Mouse (Mus musculus) embryonic facial prominence, embryonic 11.5 days (tissue): ENCODE measurements around the gene C2. TPM values are rescaled to one million over a fixed set of nuclear protein-coding genes. Genes with fewer than 3 reads are reported as not detected.

ENCODE experiments used
- ATAC-seq: fragments of 200-750 bp; cut with Nextera tagmentation; replicated peaks from 2 replicates; pipeline ENCODE4 v1.8.0; 2017; ENCODE audit warnings: low read depth; ENCODE audit not compliant: insufficient number of reproducible peaks, low FRiP score, low TSS enrichment
- DNase-seq: peaks from one replicate; pipeline ENCODE4 v3.0.0-alpha.2; 2015; ENCODE audit warnings: low spot score
- H3K27ac ChIP-seq: fragments of 300-500 bp; sonication (generic); replicated peaks from 2 replicates; pipeline ENCODE4 v1.5.1; 2014; ENCODE audit warnings: mild to moderate bottlenecking, low read depth, low read length, control low read depth
- H3K27me3 ChIP-seq: fragments of 300-500 bp; sonication (generic); 2 replicates; pipeline ENCODE4 v1.6.1; 2014; ENCODE audit warnings: mild to moderate bottlenecking, low read length, moderate library complexity, mixed read lengths; ENCODE audit not compliant: control insufficient read depth, insufficient read depth
- H3K36me3 ChIP-seq: fragments of 300-500 bp; sonication (generic); replicated peaks from 2 replicates; pipeline ENCODE4 v1.6.1; 2014; ENCODE audit warnings: low read depth, mild to moderate bottlenecking, low read length, moderate library complexity, mixed read lengths; ENCODE audit not compliant: control insufficient read depth, insufficient read depth
- H3K4me1 ChIP-seq: fragments of 300-500 bp; sonication (generic); 2 replicates; pipeline ENCODE4 v1.6.1; 2014; ENCODE audit warnings: low read length, mixed read lengths; ENCODE audit not compliant: control insufficient read depth, insufficient read depth
- H3K4me2 ChIP-seq: fragments of 300-500 bp; sonication (generic); 2 replicates; pipeline ENCODE4 v1.6.1; 2014; ENCODE audit warnings: low read depth, mild to moderate bottlenecking, control low read depth, low read length, moderate library complexity
- H3K4me3 ChIP-seq: fragments of 300-500 bp; sonication (generic); 2 replicates; pipeline ENCODE4 v1.5.1; 2014; ENCODE audit warnings: low read depth, low read length, control low read depth
- H3K9ac ChIP-seq: fragments of 300-500 bp; sonication (generic); replicated peaks from 2 replicates; pipeline ENCODE4 v1.6.1; 2014; ENCODE audit warnings: mild to moderate bottlenecking, control low read depth, low read length
- H3K9me3 ChIP-seq: fragments of 300-500 bp; sonication (generic); replicated peaks from 2 replicates; pipeline ENCODE4 v1.6.1; 2016; ENCODE audit warnings: mild to moderate bottlenecking, low read length, inconsistent platforms, mixed read lengths; ENCODE audit not compliant: control insufficient read depth
- WGBS: fragments of 180-500 bp; shearing (Covaris S2); extraction: QIAGEN DNeasy Blood & Tissue Kit; methylation state at CpG from one replicate; pipeline ENCODE4 v1.1.7; 2014; 5-methylcytosine and 5-hydroxymethylcytosine counted together
- polyA plus RNA-seq: library from polyadenylated mRNA; unstranded; fragments of >200 nt; fragmentation: Nextera tagmentation; extraction: Ambion mirVana; gene quantifications from 2 replicates; pipeline ENCODE4 v1.2.1, GENCODE M21; 2014

C2 gene
- polyA plus RNA-seq, 1 experiment from 2014 or later: 0.81 TPM

- DNase-seq (no peak), ATAC-seq (no peak)
- Histone ChIP-seq H3K9me3 (no peaks in the 10 kb centered on the region), H3K4me1 (no peaks in the 10 kb centered on the region), H3K4me2 (no peak overlapping the region), H3K36me3 (no peaks in the 10 kb centered on the region), H3K9ac (no peak overlapping the region), H3K4me3 (no peak overlapping the region), H3K27me3 (no peaks in the 10 kb centered on the region), H3K27ac (no peak overlapping the region)
- WGBS: 69% methylated on average over 13 of the region's 13 CpGs
Observed at GRCm38 (mm10) chr17:34861704-34862415, 36.2 kb downstream of the C2 start.

GRCm38 (mm10) chr17:34860514-34860913 lies 37.6 kb downstream of the C2 start:
- 82% methylated on average over 9 of the region's 9 CpGs for WGBS
- H3K36me3 ChIP-seq: no peaks in the 10 kb centered on the region; the same call in 1 of the 2 replicates

GRCm38 (mm10) chr17:34858670-34859069 lies 39.4 kb downstream of the C2 start:
- no peak for DNase-seq
- H3K4me2 ChIP-seq: no peak overlapping the region
- no peak overlapping the region for H3K27ac ChIP-seq
- no peak for ATAC-seq
- no peak overlapping the region for H3K9ac ChIP-seq
- no peaks in the 10 kb centered on the region for H3K9me3 ChIP-seq
- H3K4me1 ChIP-seq: no peaks in the 10 kb centered on the region
- no peaks in the 10 kb centered on the region; the same call in none of the 2 replicates for H3K36me3 ChIP-seq
- 82% methylated on average over 4 of the region's 4 CpGs for WGBS
- no peak overlapping the region for H3K4me3 ChIP-seq
- H3K27me3 ChIP-seq: no peaks in the 10 kb centered on the region

More at GRCm38 (mm10) chr17:34860514-34860913, 37.6 kb downstream of the C2 start:
- ATAC-seq (no peak), DNase-seq (no peak)
- Histone ChIP-seq H3K9me3 (no peaks in the 10 kb centered on the region), H3K4me1 (no peaks in the 10 kb centered on the region), H3K9ac (no peak overlapping the region), H3K27ac (no peak overlapping the region), H3K4me2 (no peak overlapping the region), H3K27me3 (no peaks in the 10 kb centered on the region), H3K4me3 (no peak overlapping the region)

- 49% methylated on average over 3 of the region's 3 CpGs for WGBS
- Histone ChIP-seq H3K4me1 (peaks cover 5% of the 10 kb centered on the region), H3K36me3 (peaks cover 2% of the 10 kb centered on the region), H3K27ac (no peak overlapping the region), H3K9me3 (no peaks in the 10 kb centered on the region), H3K4me2 (no peak overlapping the region), H3K27me3 (no peaks in the 10 kb centered on the region), H3K9ac (no peak overlapping the region), H3K4me3 (no peak overlapping the region)
- peak; percentile 61 for DNase-seq
- ATAC-seq: no peak; the same call in 1 of the 2 replicates
Observed at GRCm38 (mm10) chr17:34855825-34856224, 42.2 kb downstream of the C2 start.

GRCm38 (mm10) chr17:34854761-34855160 lies 43.3 kb downstream of the C2 start:
- H3K9me3 ChIP-seq: no peaks in the 10 kb centered on the region
- no peak overlapping the region for H3K27ac ChIP-seq
- no peak overlapping the region for H3K4me3 ChIP-seq
- WGBS: 89% methylated on average over 3 of the region's 3 CpGs
- H3K27me3 ChIP-seq: no peaks in the 10 kb centered on the region
- H3K36me3 ChIP-seq: peaks cover 2% of the 10 kb centered on the region
- H3K4me1 ChIP-seq: peaks cover 5% of the 10 kb centered on the region
- H3K4me2 ChIP-seq: no peak overlapping the region
- no peak overlapping the region for H3K9ac ChIP-seq
- DNase-seq: no peak
- no peak for ATAC-seq

- H3K36me3 ChIP-seq: peaks cover 2% of the 10 kb centered on the region
- no peak overlapping the region for H3K4me2 ChIP-seq
- peaks cover 5% of the 10 kb centered on the region for H3K4me1 ChIP-seq
- no peaks in the 10 kb centered on the region for H3K27me3 ChIP-seq
- H3K27ac ChIP-seq: no peak overlapping the region
- no peak overlapping the region for H3K9ac ChIP-seq
- no peak for ATAC-seq
- 56% methylated on average over 8 of the region's 8 CpGs for WGBS
- H3K9me3 ChIP-seq: no peaks in the 10 kb centered on the region
- no peak overlapping the region for H3K4me3 ChIP-seq
- DNase-seq: no peak
Observed at GRCm38 (mm10) chr17:34853511-34853910, 44.6 kb downstream of the C2 start.

GRCm38 (mm10) chr17:34850517-34851125 lies 47.4 kb downstream of the C2 start:
- WGBS: under 1% methylated on average over 25 of the region's 25 CpGs
- ATAC-seq (no peak; the same call in 1 of the 2 replicates), DNase-seq (no peak)
- Histone ChIP-seq H3K27me3 (no peaks in the 10 kb centered on the region), H3K4me3 (peak overlapping the region; percentile 87), H3K9me3 (no peaks in the 10 kb centered on the region), H3K27ac (no peak overlapping the region), H3K36me3 (peaks cover 2% of the 10 kb centered on the region), H3K9ac (peak overlapping the region; percentile 90), H3K4me2 (peak overlapping the region; percentile 84), H3K4me1 (peaks cover 5% of the 10 kb centered on the region)
